Mouse (Mus musculus): Measurements from ENCODE around the gene Aknad1. TPM values are rescaled to one million over a fixed set of nuclear protein-coding genes. Genes with fewer than 3 reads are reported as not detected.

Aknad1 gene
- total RNA-seq, 2 experiments from 2014 or later, result not detected

GRCm38 (mm10) chr3:108781884-108782270 is 42.4 kb downstream of the Aknad1 start:
- no peak for DNase-seq
- intact Hi-C loops (cut with DNase I), result no loop called here

GRCm38 (mm10) chr3:108782364-108782895 is 43.0 kb downstream of the Aknad1 start:
- no peak for DNase-seq
- intact Hi-C loops (cut with DNase I), result no loop called here

GRCm38 (mm10) chr3:108786520-108786919 is 47.1 kb downstream of the Aknad1 start:
- intact Hi-C loops (cut with DNase I), result no loop called here
- DNase-seq, result no peak

GRCm38 (mm10) chr3:108787754-108788454 is 48.4 kb downstream of the Aknad1 start:
- DNase-seq, result no peak
- intact Hi-C loops (cut with DNase I), result no loop called here

GRCm38 (mm10) chr3:108788455-108788794 is 49.0 kb downstream of the Aknad1 start:
- intact Hi-C loops (cut with DNase I), result no loop called here
- DNase-seq, result no peak

GRCm38 (mm10) chr3:108789299-108789698 is 49.8 kb downstream of the Aknad1 start:
- intact Hi-C loops (cut with DNase I), result no loop called here
- no peak for DNase-seq

GRCm38 (mm10) chr3:108790499-108790898 is 51.0 kb downstream of the Aknad1 start:
- DNase-seq, result no peak
- intact Hi-C loops (cut with DNase I), result no loop called here

- DNase-seq, result no peak
- intact Hi-C loops (cut with DNase I), result no loop called here
Observed at GRCm38 (mm10) chr3:108791054-108791706, 51.7 kb downstream of the Aknad1 start.

GRCm38 (mm10) chr3:108792420-108792819 is 53.0 kb downstream of the Aknad1 start:
- DNase-seq, result no peak
- intact Hi-C loops (cut with DNase I), result no loop called here

GRCm38 (mm10) chr3:108794780-108795179 is 55.3 kb downstream of the Aknad1 start:
- intact Hi-C loops (cut with DNase I), result no loop called here

GRCm38 (mm10) chr3:108795554-108796299 is 56.3 kb downstream of the Aknad1 start:
- intact Hi-C loops (cut with DNase I), result no loop called here
- DNase-seq, result no peak

More at GRCm38 (mm10) chr3:108794780-108795179, 55.3 kb downstream of the Aknad1 start:
- no peak for DNase-seq

GRCm38 (mm10) chr3:108796386-108796785 is 56.9 kb downstream of the Aknad1 start:
- no peak for DNase-seq
- intact Hi-C loops (cut with DNase I), result no loop called here

- intact Hi-C loops (cut with DNase I), result no loop called here
- no peak for DNase-seq
Observed at GRCm38 (mm10) chr3:108797723-108798122, 58.3 kb downstream of the Aknad1 start.

- DNase-seq, result no peak
Observed at GRCm38 (mm10) chr3:108798375-108798774, 58.9 kb downstream of the Aknad1 start.

GRCm38 (mm10) chr3:108805622-108806021 is 66.2 kb downstream of the Aknad1 start:
- DNase-seq, result no peak
- intact Hi-C loops (cut with DNase I), result no loop called here

More at GRCm38 (mm10) chr3:108798375-108798774, 58.9 kb downstream of the Aknad1 start:
- intact Hi-C loops (cut with DNase I), result no loop called here

GRCm38 (mm10) chr3:108810747-108811263 is 71.3 kb downstream of the Aknad1 start:
- no peak for DNase-seq
- intact Hi-C loops (cut with DNase I), result no loop called here

GRCm38 (mm10) chr3:108815631-108816030 is 76.2 kb downstream of the Aknad1 start:
- intact Hi-C loops (cut with DNase I), result no loop called here
- no peak for DNase-seq

- DNase-seq, result no peak
- intact Hi-C loops (cut with DNase I), result no loop called here
Observed at GRCm38 (mm10) chr3:108830493-108830892, 91.0 kb downstream of the Aknad1 start.

GRCm38 (mm10) chr3:108831750-108832149 is 92.3 kb downstream of the Aknad1 start:
- DNase-seq, result no peak
- intact Hi-C loops (cut with DNase I), result no loop called here

Measured in left cerebral cortex, postnatal 4 days (tissue).